Mouse (Mus musculus) kidney, embryonic 16.5 days (tissue): ENCODE data around the gene Tmem175. TPM values are rescaled to one million over a fixed set of nuclear protein-coding genes. Genes with fewer than 3 reads are reported as not detected.

ENCODE experiments used
- ATAC-seq: fragments of 200-750 bp; cut with Nextera tagmentation; 2 replicates; pipeline ENCODE4 v1.8.0; 2017; ENCODE audit warnings: moderate TSS enrichment; ENCODE audit not compliant: low FRiP score, low TSS enrichment
- H3K27ac ChIP-seq: fragments of 300-500 bp; sonication (generic); 2 replicates; pipeline ENCODE4 v1.5.1; 2014; ENCODE audit warnings: low read length
- H3K27me3 ChIP-seq: fragments of 300-500 bp; sonication (generic); 2 replicates; pipeline ENCODE4 v1.6.1; 2014; ENCODE audit warnings: low read length, control low read depth, mixed read lengths; ENCODE audit not compliant: insufficient read depth
- H3K36me3 ChIP-seq: fragments of 300-500 bp; sonication (generic); 2 replicates; pipeline ENCODE4 v1.6.1; 2014; ENCODE audit warnings: low read length, control low read depth, mixed read lengths; ENCODE audit not compliant: insufficient read depth
- H3K4me1 ChIP-seq: fragments of 300-500 bp; sonication (generic); 2 replicates; pipeline ENCODE4 v1.6.1; 2014; ENCODE audit warnings: low read length, control low read depth, mixed read lengths; ENCODE audit not compliant: insufficient read depth
- H3K4me2 ChIP-seq: fragments of 300-500 bp; sonication (generic); replicated peaks from 2 replicates; pipeline ENCODE4 v1.6.1; 2014; ENCODE audit warnings: low read depth, low read length
- H3K4me3 ChIP-seq: fragments of 300-500 bp; sonication (generic); 2 replicates; pipeline ENCODE4 v1.5.1; 2014; ENCODE audit warnings: mild to moderate bottlenecking, low read length
- H3K9ac ChIP-seq: fragments of 300-500 bp; sonication (generic); replicated peaks from 2 replicates; pipeline ENCODE4 v1.6.1; 2014; ENCODE audit warnings: low read length
- H3K9me3 ChIP-seq: fragments of 300-500 bp; sonication (generic); 2 replicates; pipeline ENCODE4 v1.6.1; 2016; ENCODE audit warnings: low read length, control low read depth
- WGBS: fragments of 180-500 bp; shearing (Covaris S2); extraction: QIAGEN DNeasy Blood & Tissue Kit; methylation state at CpG from one replicate; pipeline ENCODE4 v1.1.7; 2014; 5-methylcytosine and 5-hydroxymethylcytosine counted together
- polyA plus RNA-seq: library from polyadenylated mRNA; unstranded; fragments of >200 nt; fragmentation: Nextera tagmentation; extraction: Ambion mirVana; gene quantifications from 2 replicates; pipeline ENCODE4 v1.2.1, GENCODE M21; 2015

Gene Tmem175
- polyA plus RNA-seq, 1 experiment from 2014 or later = 32.7 TPM

GRCm38 (mm10) chr5:108651823-108652222 is 22.3 kb downstream of the Tmem175 start:
- ATAC-seq = peak; percentile 66; the same call in 1 of the 2 replicates
- Histone ChIP-seq H3K27ac (no peak overlapping the region), H3K36me3 (peaks cover 47% of the 10 kb centered on the region), H3K27me3 (no peaks in the 10 kb centered on the region), H3K9ac (no peak overlapping the region), H3K4me3 (no peak overlapping the region), H3K4me2 (no peak overlapping the region), H3K4me1 (no peaks in the 10 kb centered on the region), H3K9me3 (no peaks in the 10 kb centered on the region)
- WGBS = 62% methylated on average over 1 of the region's 1 CpGs

GRCm38 (mm10) chr5:108653341-108653740 is 23.8 kb downstream of the Tmem175 start:
- Histone ChIP-seq H3K4me1 (no peaks in the 10 kb centered on the region), H3K36me3 (peaks cover 43% of the 10 kb centered on the region), H3K9me3 (no peaks in the 10 kb centered on the region), H3K9ac (no peak overlapping the region), H3K27ac (no peak overlapping the region), H3K4me2 (no peak overlapping the region), H3K27me3 (no peaks in the 10 kb centered on the region), H3K4me3 (no peak overlapping the region)
- ATAC-seq = no peak
- WGBS = 87% methylated on average over 6 of the region's 6 CpGs

GRCm38 (mm10) chr5:108654444-108654990 is 24.9 kb downstream of the Tmem175 start:
- Histone ChIP-seq H3K4me3 (no peak overlapping the region), H3K4me1 (peaks cover 3% of the 10 kb centered on the region), H3K27ac (no peak overlapping the region), H3K4me2 (no peak overlapping the region), H3K36me3 (peaks cover 37% of the 10 kb centered on the region), H3K27me3 (no peaks in the 10 kb centered on the region), H3K9ac (no peak overlapping the region), H3K9me3 (no peaks in the 10 kb centered on the region)
- no peak for ATAC-seq
- WGBS = 90% methylated on average over 10 of the region's 10 CpGs

GRCm38 (mm10) chr5:108655381-108655780 is 25.8 kb downstream of the Tmem175 start:
- no peak overlapping the region for H3K4me3 ChIP-seq
- H3K4me2 ChIP-seq = no peak overlapping the region
- H3K9ac ChIP-seq = no peak overlapping the region
- ATAC-seq = no peak
- peaks cover 9% of the 10 kb centered on the region for H3K4me1 ChIP-seq
- no peaks in the 10 kb centered on the region for H3K9me3 ChIP-seq
- 93% methylated on average over 9 of the region's 9 CpGs for WGBS
- no peaks in the 10 kb centered on the region for H3K27me3 ChIP-seq
- H3K27ac ChIP-seq = no peak overlapping the region
- H3K36me3 ChIP-seq = peaks cover 33% of the 10 kb centered on the region

- WGBS = 91% methylated on average over 15 of the region's 15 CpGs
- Histone ChIP-seq H3K4me1 (peaks cover 11% of the 10 kb centered on the region), H3K4me3 (no peak overlapping the region), H3K9me3 (no peaks in the 10 kb centered on the region), H3K27ac (no peak overlapping the region), H3K36me3 (peaks cover 31% of the 10 kb centered on the region), H3K9ac (no peak overlapping the region), H3K4me2 (no peak overlapping the region), H3K27me3 (no peaks in the 10 kb centered on the region)
- no peak for ATAC-seq
Observed at GRCm38 (mm10) chr5:108655891-108656650, 26.5 kb downstream of the Tmem175 start.

- Histone ChIP-seq H3K4me3 (no peak overlapping the region), H3K9ac (no peak overlapping the region), H3K9me3 (no peaks in the 10 kb centered on the region), H3K4me1 (peaks cover 11% of the 10 kb centered on the region), H3K27me3 (no peaks in the 10 kb centered on the region), H3K27ac (no peak overlapping the region), H3K36me3 (peaks cover 31% of the 10 kb centered on the region), H3K4me2 (no peak overlapping the region)
- ATAC-seq = no peak
- 81% methylated on average over 5 of the region's 5 CpGs for WGBS
Observed at GRCm38 (mm10) chr5:108657406-108657805, 27.8 kb downstream of the Tmem175 start.

- ATAC-seq = no peak
- WGBS = 90% methylated on average over 1 of the region's 1 CpGs
- Histone ChIP-seq H3K27ac (no peak overlapping the region), H3K9ac (no peak overlapping the region), H3K9me3 (no peaks in the 10 kb centered on the region), H3K36me3 (peaks cover 20% of the 10 kb centered on the region), H3K27me3 (no peaks in the 10 kb centered on the region), H3K4me2 (no peak overlapping the region), H3K4me3 (no peak overlapping the region), H3K4me1 (peaks cover 11% of the 10 kb centered on the region)
Observed at GRCm38 (mm10) chr5:108658611-108659010, 29.0 kb downstream of the Tmem175 start.

- H3K27ac ChIP-seq = 0 out of 2 replicates have a peak within 1 kb of the TSS, but pooled peaks have one; percentile 46
- no peaks in the 10 kb centered on the region for H3K27me3 ChIP-seq
- H3K36me3 ChIP-seq = peaks cover 6% of the 10 kb centered on the region
- WGBS = 8% methylated on average over 24 of the region's 24 CpGs
- H3K9me3 ChIP-seq = no peaks in the 10 kb centered on the region
- H3K9ac ChIP-seq = peak within 1 kb of the TSS; percentile 92
- H3K4me3 ChIP-seq = peak within 1 kb of the TSS; percentile 94
- ATAC-seq = peak; percentile 75
- peaks cover 11% of the 10 kb centered on the region for H3K4me1 ChIP-seq
- H3K4me2 ChIP-seq = peak within 1 kb of the TSS; percentile 75
Observed at GRCm38 (mm10) chr5:108659698-108660631, 30.4 kb downstream of the Tmem175 start, which contains the start of gene Idua. Idua (plus strand) TSS chr5:108660331.

- H3K4me3 ChIP-seq = peak overlapping the region; percentile 94
- H3K36me3 ChIP-seq = peaks cover 3% of the 10 kb centered on the region; the same call in 1 of the 2 replicates
- H3K4me2 ChIP-seq = peak overlapping the region; percentile 75
- H3K27me3 ChIP-seq = no peaks in the 10 kb centered on the region
- 0 out of 2 replicates have a peak overlapping the region, but pooled peaks have one; percentile 46 for H3K27ac ChIP-seq
- ATAC-seq = peak; percentile 99
- peaks cover 11% of the 10 kb centered on the region for H3K4me1 ChIP-seq
- H3K9me3 ChIP-seq = no peaks in the 10 kb centered on the region
- peak overlapping the region; percentile 92 for H3K9ac ChIP-seq
- WGBS = 10% methylated on average over 36 of the region's 36 CpGs
Observed at GRCm38 (mm10) chr5:108660632-108661268, 31.2 kb downstream of the Tmem175 start.
